Mouse (Mus musculus) ES-E14 (cell line): Measurements from ENCODE around the gene Tfpi2. TPM values are rescaled to one million over a fixed set of nuclear protein-coding genes. Genes with fewer than 3 reads are reported as not detected.

Source experiments
- DNase-seq: peaks from one replicate; pipeline ENCODE4 v3.0.0-alpha.2; 2013; ENCODE audit warnings: low read depth, low spot score
- H3K27ac ChIP-seq: 2 replicates; pipeline ENCODE4 v1.5.1; 2012; ENCODE audit warnings: low read depth, mild to moderate bottlenecking, low read length, moderate library complexity, mixed read lengths; ENCODE audit not compliant: poor library complexity, insufficient read depth, severe bottlenecking
- H3K36me3 ChIP-seq: 2 replicates; pipeline ENCODE4 v1.6.1; 2012; ENCODE audit warnings: mild to moderate bottlenecking, low read length, moderate library complexity, mixed read lengths; ENCODE audit not compliant: control insufficient read depth, poor library complexity, insufficient read depth, severe bottlenecking
- H3K4me1 ChIP-seq, 2 experiments: fragments of 150-350 bp in 1 of 2; sonication (generic) in 1 of 2; 2 replicates each; pipeline ENCODE4 v1.6.1; 2012; ENCODE audit warnings: low read length in 2 of 2, mild to moderate bottlenecking in 1 of 2, mixed read lengths in 1 of 2; ENCODE audit not compliant: control insufficient read depth in 2 of 2, insufficient read depth in 2 of 2, poor library complexity in 1 of 2
- H3K4me3 ChIP-seq, 2 experiments: fragments of 150-350 bp in 1 of 2; sonication (generic) in 1 of 2; 2 replicates each; pipeline ENCODE4 v1.5.1; 2012; ENCODE audit warnings: low read length in 2 of 2, low read depth in 1 of 2, mild to moderate bottlenecking in 1 of 2, mixed read lengths in 1 of 2; ENCODE audit not compliant: insufficient read depth in 1 of 2, poor library complexity in 1 of 2, severe bottlenecking in 1 of 2
- H3K9ac ChIP-seq: 2 replicates; pipeline ENCODE4 v1.6.1; 2012; ENCODE audit warnings: low read depth, mild to moderate bottlenecking, low read length, mixed read lengths; ENCODE audit not compliant: poor library complexity, insufficient read depth, severe bottlenecking
- H3K9me3 ChIP-seq: fragments of 150-350 bp; sonication (generic); 2 replicates; pipeline ENCODE4 v1.6.1; 2012; ENCODE audit warnings: low read depth, mild to moderate bottlenecking, low read length; ENCODE audit not compliant: control insufficient read depth, insufficient read depth
- CHD2 ChIP-seq: IDR thresholded peaks from 2 replicates; pipeline ENCODE4 v1.6.1; 2014; ENCODE audit warnings: mild to moderate bottlenecking, low read depth, low read length, inconsistent platforms
- HCFC1 ChIP-seq: IDR thresholded peaks from 2 replicates; pipeline ENCODE4 v1.6.1; 2012; ENCODE audit warnings: low read length, inconsistent platforms, borderline replicate concordance; ENCODE audit not compliant: insufficient read depth
- MAFK ChIP-seq: IDR thresholded peaks from 2 replicates; pipeline ENCODE4 v1.6.1; 2014; ENCODE audit warnings: mild to moderate bottlenecking, low read depth, low read length, inconsistent platforms; ENCODE audit not compliant: insufficient read depth
- ZC3H11A ChIP-seq: IDR thresholded peaks from 2 replicates; pipeline ENCODE4 v1.6.1; 2012; ENCODE audit warnings: low read depth, mild to moderate bottlenecking, inconsistent platforms, low read length, borderline replicate concordance
- ZNF384 ChIP-seq: IDR thresholded peaks from 2 replicates; pipeline ENCODE4 v1.6.1; 2012; ENCODE audit warnings: low read depth, low read length, inconsistent platforms
- in situ Hi-C, 2 experiments: fragments of 600-800 bp; cut with MboI; formaldehyde crosslinking; loops; one replicate each; pipeline ENCODE4 v1.15.1; 2025; ENCODE audit warnings: low sequenced_read_pairs in 2 of 2, inconsistent platforms in 1 of 2; ENCODE audit not compliant: unreplicated experiment in 2 of 2
- total RNA-seq: library from RNA; depleted of rRNA; stranded (reverse); fragments of 300-350 nt; gene quantifications from 2 replicates; pipeline ENCODE4 v1.2.3, GENCODE M21; 2012; rRNA removed

Tfpi2 gene
- total RNA-seq, 1 experiment, result 0.67 TPM

DNA sequence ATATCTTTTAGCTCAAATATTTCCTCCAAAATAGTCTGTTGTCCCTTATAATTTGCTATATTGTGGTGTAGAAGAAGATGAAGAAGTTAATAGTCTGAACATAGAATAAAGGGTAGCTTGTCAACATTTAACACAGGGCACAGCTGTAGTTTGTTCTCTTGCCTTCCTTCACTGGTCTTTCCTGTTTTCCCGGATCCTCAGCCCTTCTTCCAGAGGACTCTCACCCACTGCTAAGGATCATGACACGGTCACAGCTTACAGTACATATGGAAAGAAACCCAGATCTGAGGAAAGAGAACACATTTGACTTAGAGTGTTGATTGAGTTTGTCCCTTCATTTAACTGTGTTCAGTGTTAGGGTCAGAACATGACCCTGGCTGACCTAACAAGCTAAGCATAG is 53.7 kb downstream of the Tfpi2 start:
- Histone ChIP-seq H3K4me1 (no peaks in the 10 kb centered on the region), H3K36me3 (no peaks in the 10 kb centered on the region), H3K9me3 (no peaks in the 10 kb centered on the region), H3K27ac (no peak overlapping the region), H3K9ac (no peak overlapping the region), H3K4me3 (no peak overlapping the region)
- TF ChIP-seq ZNF384, result no peak
- no peak for TF ChIP-seq HCFC1
- TF ChIP-seq CHD2, result no peak
- TF ChIP-seq MAFK, result no peak
- no peak for TF ChIP-seq ZC3H11A
- no peak for DNase-seq
- in situ Hi-C loops, result no loop called here

DNA sequence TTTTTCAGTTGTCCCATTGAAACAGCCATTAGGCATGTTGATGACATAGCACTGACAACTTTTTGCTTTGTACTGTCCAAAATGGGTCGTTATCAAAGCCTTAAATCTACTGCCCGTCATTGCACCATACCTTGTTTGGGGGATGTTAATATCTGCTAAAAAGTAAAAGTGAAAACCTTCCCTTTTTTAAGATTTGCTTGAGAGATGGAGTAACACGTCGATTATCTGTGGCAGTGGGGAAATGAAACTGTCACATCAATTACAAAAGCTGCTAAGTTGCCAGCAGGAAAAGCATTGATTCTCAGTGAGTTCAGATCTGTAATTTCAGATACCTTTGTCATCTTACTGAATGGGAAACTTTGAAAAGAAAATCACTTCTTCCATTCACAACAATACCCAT is 62.6 kb downstream of the Tfpi2 start:
- no peaks in the 10 kb centered on the region for H3K9me3 ChIP-seq
- no peak overlapping the region for H3K9ac ChIP-seq
- TF ChIP-seq CHD2, result no peak
- no peak for TF ChIP-seq ZNF384
- TF ChIP-seq HCFC1, result no peak
- no peak for TF ChIP-seq ZC3H11A
- no peak for TF ChIP-seq MAFK
- DNase-seq, result no peak
- no peak overlapping the region for H3K27ac ChIP-seq
- no peak overlapping the region for H3K4me3 ChIP-seq
- H3K4me1 ChIP-seq, result no peaks in the 10 kb centered on the region
- H3K36me3 ChIP-seq, result no peaks in the 10 kb centered on the region
- in situ Hi-C loops, result no loop called here

DNA sequence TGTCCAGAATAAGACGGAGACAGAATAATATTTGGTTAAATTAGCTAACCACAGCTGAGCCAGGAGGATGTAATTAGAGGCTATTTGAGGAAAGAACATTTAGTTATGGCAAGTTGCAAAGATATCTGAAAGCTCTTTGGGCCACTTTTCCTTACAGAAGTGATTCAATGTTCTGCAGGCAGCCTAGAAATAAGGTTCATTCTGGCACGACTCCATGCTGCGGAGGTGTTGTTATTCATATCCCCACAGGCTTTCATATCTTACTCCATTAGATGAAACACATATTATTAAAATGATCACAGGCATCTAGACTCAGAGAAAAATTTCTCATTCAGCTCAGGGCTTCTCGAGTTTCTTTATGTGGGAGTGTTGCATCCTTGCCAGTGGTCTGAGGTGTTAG is 65.8 kb downstream of the Tfpi2 start:
- TF ChIP-seq ZC3H11A (no peak), MAFK (no peak), HCFC1 (no peak), CHD2 (no peak), ZNF384 (no peak)
- no peak overlapping the region for H3K4me3 ChIP-seq
- no peaks in the 10 kb centered on the region for H3K4me1 ChIP-seq
- H3K9ac ChIP-seq, result no peak overlapping the region
- in situ Hi-C loops, result no loop called here
- no peak for DNase-seq
- no peaks in the 10 kb centered on the region for H3K36me3 ChIP-seq
- no peak overlapping the region for H3K27ac ChIP-seq
- no peaks in the 10 kb centered on the region for H3K9me3 ChIP-seq

DNA sequence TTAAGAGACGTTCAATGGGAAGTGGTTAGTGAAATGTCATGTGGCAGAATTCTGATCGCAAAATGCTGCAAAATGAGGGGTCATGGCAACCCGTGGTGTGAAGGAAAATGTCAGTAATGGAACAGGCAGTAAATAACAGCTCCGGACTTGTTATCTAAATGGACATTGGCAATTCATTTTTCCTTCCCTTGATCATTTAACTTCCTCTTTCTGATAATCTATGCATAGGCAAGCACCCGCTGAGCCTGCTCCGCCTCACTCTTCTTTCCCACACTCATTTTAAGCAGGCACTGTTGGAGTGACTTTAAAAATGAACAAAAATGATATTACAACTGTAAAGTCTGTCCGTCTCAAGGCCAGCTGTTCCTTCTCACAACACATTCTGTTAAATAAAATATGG is 72.7 kb downstream of the Tfpi2 start:
- TF ChIP-seq CHD2 (no peak), MAFK (no peak), HCFC1 (no peak), ZC3H11A (no peak), ZNF384 (no peak)
- DNase-seq, result no peak

More for the DNA sequence above, 72.7 kb downstream of the Tfpi2 start:
- Histone ChIP-seq H3K4me1 (no peaks in the 10 kb centered on the region), H3K36me3 (no peaks in the 10 kb centered on the region), H3K9me3 (no peaks in the 10 kb centered on the region), H3K27ac (no peak overlapping the region), H3K4me3 (no peak overlapping the region), H3K9ac (no peak overlapping the region)
- in situ Hi-C loops, result no loop called here

Other genes starting within 250 kb of the Tfpi2 start
- 0.85 and 1.1 TPM in 2 replicates for gene Calcr, start 224.2 kb downstream of the Tfpi2 start, total RNA-seq
- not detected in 2 replicates for gene Gngt1, start 4.9 kb upstream of the Tfpi2 start, total RNA-seq
- 1.2 and 4.0 TPM in 2 replicates for gene Gng11, start 15.0 kb upstream of the Tfpi2 start, total RNA-seq
- 23.4 and 31.5 TPM in 2 replicates for gene Bet1, start 98.1 kb upstream of the Tfpi2 start, total RNA-seq